Mouse (Mus musculus) spleen, postnatal 36 days (tissue): ENCODE measurements around the gene 4933430I17Rik.

Source experiments
- DNase-seq, 2 experiments: peaks; one replicate each; pipeline ENCODE4 v3.0.0; 2022; ENCODE audit warnings: low spot score in 2 of 2, mixed read lengths in 1 of 2

Gene 4933430I17Rik

GRCm38 (mm10) chr4:62503374-62503970 is 21.7 kb upstream of the 4933430I17Rik start, which contains the start of gene Hdhd3:
Gene Hdhd3 (minus strand): TSS chr4:62503467.
- DNase-seq = no peak

- DNase-seq = no peak
Measured at GRCm38 (mm10) chr4:62505991-62506390, 19.2 kb upstream of the 4933430I17Rik start.

- peak; percentile 44 to 47 for DNase-seq
Measured at GRCm38 (mm10) chr4:62506798-62507197, 18.4 kb upstream of the 4933430I17Rik start.

- DNase-seq = no peak
Measured at GRCm38 (mm10) chr4:62508839-62509238, 16.3 kb upstream of the 4933430I17Rik start.

GRCm38 (mm10) chr4:62509946-62510345 is 15.2 kb upstream of the 4933430I17Rik start:
- DNase-seq = no peak

GRCm38 (mm10) chr4:62513998-62514506 is 11.1 kb upstream of the 4933430I17Rik start:
- DNase-seq = no peak

GRCm38 (mm10) chr4:62514995-62515394 is 10.2 kb upstream of the 4933430I17Rik start:
- DNase-seq = no peak

- DNase-seq = peak in 1 of 2 experiments; percentile 32
Measured at GRCm38 (mm10) chr4:62515490-62515889, 9.7 kb upstream of the 4933430I17Rik start.

GRCm38 (mm10) chr4:62516079-62516478 is 9.1 kb upstream of the 4933430I17Rik start:
- peak; percentile 34 to 38 for DNase-seq

GRCm38 (mm10) chr4:62516579-62516978 is 8.6 kb upstream of the 4933430I17Rik start:
- peak; percentile 70 to 80 for DNase-seq

GRCm38 (mm10) chr4:62517046-62517445 is 8.1 kb upstream of the 4933430I17Rik start:
- DNase-seq = no peak

- DNase-seq = no peak
Measured at GRCm38 (mm10) chr4:62517538-62518415, 7.4 kb upstream of the 4933430I17Rik start.

GRCm38 (mm10) chr4:62518416-62519121 is 6.6 kb upstream of the 4933430I17Rik start:
- DNase-seq = peak; percentile 35 to 38

GRCm38 (mm10) chr4:62519122-62519848 is 5.9 kb upstream of the 4933430I17Rik start:
- DNase-seq = no peak

- DNase-seq = peak; percentile 76 to 80
Measured at GRCm38 (mm10) chr4:62519849-62520233, 5.3 kb upstream of the 4933430I17Rik start, which contains the start of gene Alad. Gene Alad (minus strand): TSS chr4:62519918.

- no peak for DNase-seq
Measured at GRCm38 (mm10) chr4:62520892-62521400, 4.2 kb upstream of the 4933430I17Rik start.

- no peak for DNase-seq
Measured at GRCm38 (mm10) chr4:62525489-62525811, 281 bp downstream of the 4933430I17Rik start.

- DNase-seq = no peak
Measured at GRCm38 (mm10) chr4:62526256-62526655, 1.1 kb downstream of the 4933430I17Rik start.

GRCm38 (mm10) chr4:62527655-62528054 is 2.5 kb downstream of the 4933430I17Rik start:
- no peak for DNase-seq

GRCm38 (mm10) chr4:62533729-62534128 is 8.6 kb downstream of the 4933430I17Rik start:
- no peak for DNase-seq

GRCm38 (mm10) chr4:62541802-62542201 is 16.6 kb downstream of the 4933430I17Rik start:
- no peak for DNase-seq
